Mouse (Mus musculus) frontal cortex, adult 2 months (tissue): ENCODE measurements around the gene Cnn1. TPM values are rescaled to one million over a fixed set of nuclear protein-coding genes. Genes with fewer than 3 reads are reported as not detected.
"Not testable (repeated sequence)": the region's sequence is repeated elsewhere in the genome, so short reads cannot be mapped to it uniquely, and the experiment has no call there.

Experiments used
- DNase-seq, 2 experiments: peaks; one replicate each; pipeline ENCODE4 v3.0.0; 2022; ENCODE audit warnings: low spot score in 1 of 2; ENCODE audit errors: extremely low spot score in 1 of 2
- polyA plus RNA-seq: library from polyadenylated mRNA; depleted of rRNA; stranded (reverse); fragments of >200 nt; gene quantifications from 2 replicates; pipeline ENCODE4 v1.2.3, GENCODE M21; 2012

Cnn1 gene
- polyA plus RNA-seq, 1 experiment: 2.3 TPM

- DNase-seq: no peak
These were observed 25.2 kb downstream of the Cnn1 start for GRCm38 (mm10) chr9:22124169-22124568.

- DNase-seq: no peak
These were observed 26.4 kb downstream of the Cnn1 start for GRCm38 (mm10) chr9:22125246-22126027.

- DNase-seq: no peak
These were observed 32.4 kb downstream of the Cnn1 start for GRCm38 (mm10) chr9:22131226-22131981.

GRCm38 (mm10) chr9:22132220-22132619, 33.2 kb downstream of the Cnn1 start:
- no peak for DNase-seq

- no peak for DNase-seq
These were observed 35.4 kb downstream of the Cnn1 start for GRCm38 (mm10) chr9:22134246-22134890.

- no peak for DNase-seq
These were observed 36.1 kb downstream of the Cnn1 start for GRCm38 (mm10) chr9:22134988-22135643.

GRCm38 (mm10) chr9:22135644-22136390, 36.8 kb downstream of the Cnn1 start, which contains the start of gene Acp5:
Gene Acp5 (minus strand): TSS chr9:22135711.
- no peak for DNase-seq

GRCm38 (mm10) chr9:22136765-22137547, 37.9 kb downstream of the Cnn1 start:
- no peak for DNase-seq

- DNase-seq: peak in 1 of 2 experiments; percentile 39
These were observed 39.5 kb downstream of the Cnn1 start for GRCm38 (mm10) chr9:22138480-22138879.

- no peak for DNase-seq
These were observed 40.7 kb downstream of the Cnn1 start for GRCm38 (mm10) chr9:22139746-22140145.

GRCm38 (mm10) chr9:22143108-22144037, 44.4 kb downstream of the Cnn1 start:
- peak; percentile 66 to 97 for DNase-seq

- no peak for DNase-seq
These were observed 45.4 kb downstream of the Cnn1 start for GRCm38 (mm10) chr9:22144304-22144965.

GRCm38 (mm10) chr9:22149426-22150248, 50.6 kb downstream of the Cnn1 start:
- DNase-seq: no peak

- not testable (repeated sequence) for DNase-seq
These were observed 51.3 kb downstream of the Cnn1 start for GRCm38 (mm10) chr9:22150249-22150693.

- no peak for DNase-seq
These were observed 51.9 kb downstream of the Cnn1 start for GRCm38 (mm10) chr9:22150946-22151345.

GRCm38 (mm10) chr9:22153810-22154209, 54.8 kb downstream of the Cnn1 start:
- DNase-seq: no peak

- DNase-seq: peak in 1 of 2 experiments; percentile 88
These were observed 56.6 kb downstream of the Cnn1 start for GRCm38 (mm10) chr9:22155614-22156013.
